Mouse (Mus musculus): Measurements from ENCODE around the gene Kif18b. TPM values are rescaled to one million over a fixed set of nuclear protein-coding genes. Genes with fewer than 3 reads are reported as not detected.

The Kif18b gene
- polyA plus RNA-seq, 1 experiment from 2014 or later, result 5.1 TPM

DNA sequence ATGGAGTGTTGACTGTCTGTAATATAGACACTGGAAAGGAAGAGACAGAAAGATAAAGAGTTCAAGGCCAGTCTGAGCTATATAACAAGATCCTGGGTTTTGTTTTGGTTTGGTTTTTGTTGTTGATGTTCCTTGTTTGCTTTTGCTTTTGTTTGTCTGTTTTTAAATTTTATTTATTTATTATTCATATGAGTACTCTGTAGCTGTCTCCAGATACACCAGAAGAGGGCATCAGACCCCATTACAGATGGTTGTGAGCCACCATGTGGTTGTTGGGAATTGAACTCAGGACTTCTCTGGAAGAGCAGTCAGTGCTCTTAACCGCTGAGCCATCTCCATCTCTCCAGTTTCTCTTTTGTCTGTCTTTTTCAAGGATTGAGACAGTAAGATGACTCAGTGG, 33.9 kb upstream of the Kif18b start:
- H3K36me3 ChIP-seq (ENCODE audit: control insufficient read depth, insufficient read depth, low read length), result no peaks in the 10 kb centered on the region
- no peak overlapping the region for H3K27ac ChIP-seq (ENCODE audit: low read depth, low read length)
- no peak overlapping the region for H3K9ac ChIP-seq (ENCODE audit: low read length)
- ATAC-seq (ENCODE audit: insufficient read depth, low FRiP score, low TSS enrichment) (no peak), DNase-seq (ENCODE audit: low spot score) (no peak)
- H3K4me2 ChIP-seq (ENCODE audit: low read depth), result no peak overlapping the region
- peaks cover 10% of the 10 kb centered on the region for H3K4me1 ChIP-seq (ENCODE audit: control insufficient read depth, insufficient read depth, low read length)
- WGBS, result 73% methylated on average over 1 of the region's 1 CpGs
- H3K9me3 ChIP-seq (ENCODE audit: control insufficient read depth, low read length), result no peaks in the 10 kb centered on the region
- H3K4me3 ChIP-seq (ENCODE audit: low read depth, low read length), result no peak overlapping the region
- no peaks in the 10 kb centered on the region for H3K27me3 ChIP-seq (ENCODE audit: control insufficient read depth, insufficient read depth, low read length)

DNA sequence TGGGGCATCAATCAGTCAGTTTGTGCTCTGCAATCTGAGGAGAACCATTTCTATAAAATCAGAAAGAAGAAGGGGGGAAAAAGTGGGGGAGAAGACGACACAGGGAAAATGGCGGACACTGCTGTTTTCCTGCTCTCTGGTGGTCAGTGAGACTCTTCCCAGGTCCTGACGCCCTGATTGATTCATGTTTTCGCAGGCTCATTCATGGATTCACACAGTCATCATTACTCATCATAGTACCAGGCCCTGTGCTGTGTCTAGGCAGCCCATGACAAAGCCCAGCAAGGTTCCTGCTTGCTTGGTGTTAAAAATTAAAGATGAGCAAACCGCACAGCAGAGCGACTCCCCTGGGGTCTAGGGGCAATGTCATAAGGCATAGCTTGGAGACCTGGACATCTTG, 33.5 kb upstream of the Kif18b start:
- Histone ChIP-seq H3K9me3 (ENCODE audit: control insufficient read depth, low read length) (no peaks in the 10 kb centered on the region), H3K4me3 (ENCODE audit: low read depth, low read length) (no peak overlapping the region), H3K36me3 (ENCODE audit: control insufficient read depth, insufficient read depth, low read length) (no peaks in the 10 kb centered on the region), H3K9ac (ENCODE audit: low read length) (no peak overlapping the region), H3K27me3 (ENCODE audit: control insufficient read depth, insufficient read depth, low read length) (no peaks in the 10 kb centered on the region), H3K4me1 (ENCODE audit: control insufficient read depth, insufficient read depth, low read length) (peaks cover 6% of the 10 kb centered on the region), H3K27ac (ENCODE audit: low read depth, low read length) (no peak overlapping the region), H3K4me2 (ENCODE audit: low read depth) (no peak overlapping the region)
- DNase-seq (ENCODE audit: low spot score), result no peak
- ATAC-seq (ENCODE audit: insufficient read depth, low FRiP score, low TSS enrichment), result no peak
- 84% methylated on average over 6 of the region's 6 CpGs for WGBS

DNA sequence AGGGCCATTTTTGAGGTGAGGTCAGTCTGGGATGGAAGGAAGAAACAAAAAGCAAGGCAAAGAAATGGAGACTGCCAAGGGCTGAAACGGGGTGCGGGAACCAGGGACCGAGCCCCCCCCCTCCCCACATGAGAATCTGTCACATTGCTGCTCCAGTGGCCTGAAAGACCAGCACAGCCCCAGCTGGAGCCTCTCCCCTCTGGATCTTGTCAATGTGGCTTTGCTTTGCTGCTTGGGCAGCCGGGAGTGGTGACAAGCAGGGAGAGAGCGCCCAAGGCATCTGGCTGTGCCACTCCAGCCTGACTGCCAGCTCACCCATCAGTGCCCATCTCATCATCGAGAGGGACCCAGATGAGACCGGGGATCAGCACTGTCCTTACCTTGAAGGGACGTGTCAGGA, 32.8 kb upstream of the Kif18b start:
- no peak overlapping the region for H3K27ac ChIP-seq (ENCODE audit: low read depth, low read length)
- H3K9me3 ChIP-seq (ENCODE audit: control insufficient read depth, low read length), result no peaks in the 10 kb centered on the region
- peaks cover 2% of the 10 kb centered on the region for H3K4me1 ChIP-seq (ENCODE audit: control insufficient read depth, insufficient read depth, low read length)
- no peaks in the 10 kb centered on the region for H3K36me3 ChIP-seq (ENCODE audit: control insufficient read depth, insufficient read depth, low read length)
- DNase-seq (ENCODE audit: low spot score) (no peak), ATAC-seq (ENCODE audit: insufficient read depth, low FRiP score, low TSS enrichment) (no peak)
- no peak overlapping the region for H3K4me3 ChIP-seq (ENCODE audit: low read depth, low read length)
- no peak overlapping the region for H3K9ac ChIP-seq (ENCODE audit: low read length)
- H3K4me2 ChIP-seq (ENCODE audit: low read depth), result no peak overlapping the region
- 86% methylated on average over 8 of the region's 8 CpGs for WGBS
- no peaks in the 10 kb centered on the region for H3K27me3 ChIP-seq (ENCODE audit: control insufficient read depth, insufficient read depth, low read length)

DNA sequence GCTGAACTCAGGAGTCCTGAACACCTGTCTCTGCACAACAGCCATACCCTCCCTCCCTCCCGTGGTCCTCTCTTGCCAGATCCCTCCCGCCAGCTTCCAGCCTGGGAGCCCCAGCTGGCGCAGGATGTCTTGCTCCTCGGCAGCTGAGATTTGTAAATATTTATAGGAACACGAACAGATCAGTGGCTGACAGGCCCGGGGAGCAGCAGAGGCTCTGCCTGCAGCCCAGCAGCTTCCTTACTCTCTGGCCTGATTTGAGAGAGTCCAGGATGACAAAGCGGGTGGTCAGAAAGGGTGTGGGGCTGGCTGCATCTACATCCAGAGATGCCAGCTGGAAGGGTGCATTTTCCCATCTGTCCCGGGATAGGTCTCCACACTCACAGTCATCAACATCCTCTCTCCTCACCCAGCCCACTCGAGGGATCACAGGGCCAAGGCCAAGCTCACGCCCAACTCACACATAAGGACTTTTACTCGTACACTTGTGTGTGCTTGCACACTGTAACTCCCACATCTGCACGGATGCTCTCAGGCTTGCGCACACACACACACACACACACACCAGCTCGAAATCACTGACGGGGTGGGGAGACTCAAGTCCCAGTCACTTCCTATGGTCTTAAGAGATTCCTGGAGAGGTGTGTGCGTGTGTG, 32.2 kb upstream of the Kif18b start:
- Histone ChIP-seq H3K9me3 (ENCODE audit: control insufficient read depth, low read length) (no peaks in the 10 kb centered on the region), H3K27ac (ENCODE audit: low read depth, low read length) (peak overlapping the region; percentile 64), H3K4me3 (ENCODE audit: low read depth, low read length) (no peak overlapping the region), H3K9ac (ENCODE audit: low read length) (no peak overlapping the region), H3K4me2 (ENCODE audit: low read depth) (no peak overlapping the region), H3K4me1 (ENCODE audit: control insufficient read depth, insufficient read depth, low read length) (peaks cover 3% of the 10 kb centered on the region; the same call in 1 of the 2 replicates), H3K36me3 (ENCODE audit: control insufficient read depth, insufficient read depth, low read length) (no peaks in the 10 kb centered on the region), H3K27me3 (ENCODE audit: control insufficient read depth, insufficient read depth, low read length) (no peaks in the 10 kb centered on the region)
- ATAC-seq (ENCODE audit: insufficient read depth, low FRiP score, low TSS enrichment), result no peak
- DNase-seq (ENCODE audit: low spot score), result peak; percentile 52
- WGBS, result 59% methylated on average over 16 of the region's 16 CpGs

DNA sequence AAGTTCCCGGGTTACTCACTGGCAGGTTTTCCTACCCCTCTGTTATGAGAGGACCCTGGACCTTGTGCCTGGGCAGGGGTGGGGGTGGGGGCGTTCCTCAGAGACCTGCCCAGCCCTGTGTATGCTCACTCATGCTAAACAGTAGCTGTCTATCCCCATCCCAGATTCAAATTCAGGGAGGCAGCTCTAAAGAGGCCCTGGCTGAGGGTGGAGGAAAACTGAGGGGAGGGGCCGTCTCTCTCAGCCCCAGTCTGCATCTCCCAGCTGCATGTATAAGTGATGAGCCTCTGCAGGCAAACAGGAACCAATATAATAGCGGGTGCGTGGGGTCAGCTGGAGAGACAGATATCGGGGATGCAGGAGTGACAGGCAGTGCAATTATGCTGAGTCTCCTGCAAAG, 28.0 kb upstream of the Kif18b start:
- no peaks in the 10 kb centered on the region for H3K9me3 ChIP-seq (ENCODE audit: control insufficient read depth, low read length)
- H3K4me1 ChIP-seq (ENCODE audit: control insufficient read depth, insufficient read depth, low read length), result peaks cover 11% of the 10 kb centered on the region; the same call in 1 of the 2 replicates
- 28% methylated on average over 6 of the region's 6 CpGs for WGBS
- DNase-seq (ENCODE audit: low spot score) (peak; percentile 57), ATAC-seq (ENCODE audit: insufficient read depth, low FRiP score, low TSS enrichment) (no peak)
- H3K36me3 ChIP-seq (ENCODE audit: control insufficient read depth, insufficient read depth, low read length), result no peaks in the 10 kb centered on the region
- no peak overlapping the region for H3K27ac ChIP-seq (ENCODE audit: low read depth, low read length)
- H3K27me3 ChIP-seq (ENCODE audit: control insufficient read depth, insufficient read depth, low read length), result peaks cover 30% of the 10 kb centered on the region
- H3K9ac ChIP-seq (ENCODE audit: low read length), result no peak overlapping the region
- no peak overlapping the region for H3K4me2 ChIP-seq (ENCODE audit: low read depth)
- no peak overlapping the region for H3K4me3 ChIP-seq (ENCODE audit: low read depth, low read length)

DNA sequence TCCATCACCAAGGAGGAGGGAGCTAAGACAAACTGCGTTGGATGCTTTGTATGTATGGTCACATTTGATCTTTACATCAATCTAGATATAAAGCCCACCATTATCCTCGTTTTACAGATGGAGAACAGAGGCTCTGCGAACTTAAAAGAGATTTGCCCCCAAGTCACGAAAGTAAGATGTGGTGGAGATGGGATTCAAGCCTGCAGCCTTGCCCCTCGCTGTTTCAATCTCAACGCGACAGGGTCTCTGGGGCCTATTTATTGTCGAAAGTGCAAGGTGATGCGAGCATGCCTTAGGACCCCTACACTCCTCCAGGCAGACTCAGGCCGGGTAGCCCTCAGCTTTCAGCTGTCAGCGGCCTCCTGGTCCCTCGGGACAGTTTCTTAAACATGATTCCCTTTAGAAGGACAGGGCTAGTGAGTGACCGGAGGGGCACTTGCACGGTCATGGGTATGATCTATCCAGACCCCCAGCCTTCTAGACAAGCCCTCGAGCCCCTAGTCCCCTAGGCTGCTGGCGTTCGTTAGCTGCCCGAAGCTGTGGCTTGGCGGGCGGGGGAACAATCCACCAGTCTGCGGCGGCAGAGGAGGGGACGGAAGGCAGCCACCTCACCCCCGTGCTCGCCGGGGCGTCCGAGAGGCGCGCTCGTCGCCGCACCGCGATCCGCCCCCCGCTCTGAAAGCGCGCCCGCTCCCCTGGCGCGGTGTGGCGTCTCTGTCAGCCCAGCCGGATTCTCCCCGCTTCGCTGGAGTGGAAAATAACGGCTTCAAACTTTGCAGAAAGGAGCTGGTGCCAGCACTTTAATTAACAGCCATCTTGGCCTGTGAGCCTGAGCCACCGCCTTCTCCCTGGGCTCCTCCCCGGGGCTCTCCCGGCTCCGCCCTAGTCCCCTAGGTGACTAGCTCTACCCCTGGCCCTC, 23.4 kb upstream of the Kif18b start:
- Histone ChIP-seq H3K9ac (ENCODE audit: low read length) (peak overlapping the region; percentile 49), H3K4me3 (ENCODE audit: low read depth, low read length) (peak overlapping the region; percentile 36), H3K27ac (ENCODE audit: low read depth, low read length) (no peak overlapping the region), H3K36me3 (ENCODE audit: control insufficient read depth, insufficient read depth, low read length) (no peaks in the 10 kb centered on the region), H3K4me1 (ENCODE audit: control insufficient read depth, insufficient read depth, low read length) (peaks cover 14% of the 10 kb centered on the region; the same call in 1 of the 2 replicates), H3K27me3 (ENCODE audit: control insufficient read depth, insufficient read depth, low read length) (peaks cover 73% of the 10 kb centered on the region), H3K4me2 (ENCODE audit: low read depth) (peak overlapping the region; percentile 67), H3K9me3 (ENCODE audit: control insufficient read depth, low read length) (no peaks in the 10 kb centered on the region)
- DNase-seq (ENCODE audit: low spot score) (peak; percentile 51), ATAC-seq (ENCODE audit: insufficient read depth, low FRiP score, low TSS enrichment) (no peak)
- WGBS, result under 1% methylated on average over 51 of the region's 51 CpGs

DNA sequence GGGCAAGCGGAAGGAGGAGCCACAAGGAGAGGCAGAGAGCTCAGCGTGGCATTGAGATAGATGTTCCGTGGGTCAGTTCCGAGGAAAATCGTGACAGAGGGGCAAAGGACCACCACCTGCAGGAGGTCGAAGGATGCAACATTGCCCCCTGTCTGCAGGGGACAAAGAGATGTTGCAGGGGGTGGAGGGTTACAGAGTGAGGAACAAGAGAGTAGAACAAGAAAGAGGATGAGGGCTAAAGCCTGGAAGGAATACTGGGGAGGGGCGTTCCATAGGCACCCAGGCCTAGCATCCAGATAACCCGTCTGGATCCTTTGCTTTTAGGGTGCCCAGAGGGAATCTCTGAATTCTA, 22.0 kb upstream of the Kif18b start:
- no peaks in the 10 kb centered on the region for H3K9me3 ChIP-seq (ENCODE audit: control insufficient read depth, low read length)
- DNase-seq (ENCODE audit: low spot score), result no peak
- 7% methylated on average over 8 of the region's 8 CpGs for WGBS
- H3K36me3 ChIP-seq (ENCODE audit: control insufficient read depth, insufficient read depth, low read length), result no peaks in the 10 kb centered on the region
- no peak for ATAC-seq (ENCODE audit: insufficient read depth, low FRiP score, low TSS enrichment)
- peaks cover 11% of the 10 kb centered on the region; the same call in 1 of the 2 replicates for H3K4me1 ChIP-seq (ENCODE audit: control insufficient read depth, insufficient read depth, low read length)
- H3K4me3 ChIP-seq (ENCODE audit: low read depth, low read length), result no peak overlapping the region
- H3K4me2 ChIP-seq (ENCODE audit: low read depth), result peak overlapping the region; percentile 65
- H3K27me3 ChIP-seq (ENCODE audit: control insufficient read depth, insufficient read depth, low read length), result peaks cover 76% of the 10 kb centered on the region
- H3K9ac ChIP-seq (ENCODE audit: low read length), result no peak overlapping the region
- no peak overlapping the region for H3K27ac ChIP-seq (ENCODE audit: low read depth, low read length)

DNA sequence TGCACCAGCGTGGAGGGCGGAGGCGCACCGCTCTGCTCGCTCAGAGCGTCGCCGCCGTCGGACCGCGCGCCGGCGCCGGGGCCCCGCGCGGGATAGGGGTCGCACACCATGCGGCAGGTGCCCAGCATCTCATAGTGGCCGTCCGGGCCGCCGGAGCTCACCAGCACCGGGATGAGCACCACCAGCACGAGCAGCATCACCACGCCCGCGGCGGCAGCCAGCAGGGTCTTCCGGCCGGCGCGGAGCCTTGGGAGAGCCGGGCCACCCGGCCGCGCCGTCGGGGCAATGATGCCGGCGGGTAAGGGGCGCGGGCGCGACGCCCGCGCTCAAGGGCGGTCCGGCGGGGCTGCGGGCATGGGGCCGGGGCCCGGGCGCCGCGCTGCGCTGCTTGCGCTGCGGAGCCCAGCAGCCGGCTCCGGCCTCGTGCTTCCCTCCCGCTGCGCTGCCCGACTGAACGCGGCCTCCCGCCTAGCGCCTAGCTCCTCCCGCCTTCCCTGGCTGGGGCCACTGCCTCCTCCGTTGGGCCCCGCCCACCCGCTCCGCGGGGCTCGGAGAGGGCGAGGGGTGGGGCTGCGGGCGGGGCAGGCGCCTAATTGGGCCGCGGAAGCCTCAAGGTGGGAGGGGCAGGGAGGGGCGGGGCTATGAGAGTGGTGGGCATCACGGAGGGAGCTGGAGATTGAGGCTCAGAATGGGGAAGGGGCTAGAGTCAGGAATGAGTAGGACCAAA, 21.5 kb upstream of the Kif18b start, which contains the start of gene C1ql1:
TSS of gene C1ql1 (minus strand) at position 424 of the 727 bp plus-strand sequence.
- ATAC-seq (ENCODE audit: insufficient read depth, low FRiP score, low TSS enrichment), result peak; percentile 79
- Histone ChIP-seq H3K9ac (ENCODE audit: low read length) (peak within 1 kb of the TSS; percentile 52), H3K4me1 (ENCODE audit: control insufficient read depth, insufficient read depth, low read length) (peaks cover 11% of the 10 kb centered on the region; the same call in 1 of the 2 replicates), H3K4me3 (ENCODE audit: low read depth, low read length) (peak within 1 kb of the TSS; percentile 33), H3K27me3 (ENCODE audit: control insufficient read depth, insufficient read depth, low read length) (peaks cover 75% of the 10 kb centered on the region), H3K9me3 (ENCODE audit: control insufficient read depth, low read length) (no peaks in the 10 kb centered on the region), H3K36me3 (ENCODE audit: control insufficient read depth, insufficient read depth, low read length) (no peaks in the 10 kb centered on the region), H3K27ac (ENCODE audit: low read depth, low read length) (no peak within 1 kb of the TSS), H3K4me2 (ENCODE audit: low read depth) (peak within 1 kb of the TSS; percentile 65)
- DNase-seq (ENCODE audit: low spot score), result peak; percentile 94
- WGBS, result 0% methylated on average over 62 of the region's 87 CpGs
